Mouse (Mus musculus): ENCODE measurements at regions not wholly inside any gene's neighbourhood (a gene's known extent, or its start where the extent isn't known, plus 50 kb on each side); places are given as distances from the start of the nearest gene placed in this dataset.

GRCm38 (mm10) chr15:88451241-88451640 lies 148.9 kb upstream of the Zdhhc25 start:
- Histone ChIP-seq H3K36me3 (ENCODE audit: insufficient read depth, low read length) (no peaks in the 10 kb centered on the region), H3K4me1 (replicated peaks; ENCODE audit: insufficient read depth, low read length) (no peaks in the 10 kb centered on the region), H3K4me3 (replicated peaks; ENCODE audit: low read depth, low read length) (no peak overlapping the region), H3K27ac (no peak overlapping the region), H3K4me2 (ENCODE audit: low read length) (no peak overlapping the region), H3K9me3 (replicated peaks; ENCODE audit: low read length) (no peaks in the 10 kb centered on the region), H3K9ac (ENCODE audit: low read depth, low read length) (no peak overlapping the region), H3K27me3 (ENCODE audit: insufficient read depth, low read length) (no peaks in the 10 kb centered on the region)
- WGBS = 92% methylated on average over 6 of the region's 6 CpGs
- ATAC-seq (replicated peaks; ENCODE audit: low FRiP score, low read depth) (no peak), DNase-seq (ENCODE audit: low spot score) (no peak)
- no peak for TF ChIP-seq CTCF (IDR thresholded peaks at IDR 0.05; ENCODE audit: low read depth)

- Histone ChIP-seq H3K4me3 (replicated peaks; ENCODE audit: low read depth, low read length) (no peak overlapping the region), H3K9ac (ENCODE audit: low read depth, low read length) (no peak overlapping the region), H3K9me3 (replicated peaks; ENCODE audit: low read length) (no peaks in the 10 kb centered on the region), H3K4me1 (replicated peaks; ENCODE audit: insufficient read depth, low read length) (no peaks in the 10 kb centered on the region), H3K36me3 (ENCODE audit: insufficient read depth, low read length) (no peaks in the 10 kb centered on the region), H3K4me2 (ENCODE audit: low read length) (no peak overlapping the region), H3K27ac (no peak overlapping the region), H3K27me3 (ENCODE audit: insufficient read depth, low read length) (no peaks in the 10 kb centered on the region; the same call in 1 of the 2 replicates)
- ATAC-seq (replicated peaks; ENCODE audit: low FRiP score, low read depth) (0 out of 2 replicates have a peak, but pooled peaks have one; percentile 52), DNase-seq (ENCODE audit: low spot score) (peak; percentile 31)
- 32% methylated on average over 12 of the region's 12 CpGs for WGBS
- TF ChIP-seq CTCF (IDR thresholded peaks at IDR 0.05; ENCODE audit: low read depth) = no peak
Observed at GRCm38 (mm10) chr15:88468107-88468506, 132.0 kb upstream of the Zdhhc25 start.

- WGBS = 32% methylated on average over 2 of the region's 2 CpGs
- H3K4me1 ChIP-seq (replicated peaks; ENCODE audit: insufficient read depth, low read length) = no peaks in the 10 kb centered on the region
- ATAC-seq (replicated peaks; ENCODE audit: low FRiP score, low read depth) = no peak
Observed at GRCm38 (mm10) chr15:88468810-88469209, 131.3 kb upstream of the Zdhhc25 start.

GRCm38 (mm10) chr15:88469508-88470455 lies 130.3 kb upstream of the Zdhhc25 start:
- no peak for DNase-seq (ENCODE audit: low spot score)

More at GRCm38 (mm10) chr15:88468810-88469209, 131.3 kb upstream of the Zdhhc25 start:
- peak; percentile 71 for TF ChIP-seq CTCF (IDR thresholded peaks at IDR 0.05; ENCODE audit: low read depth)
- Histone ChIP-seq H3K4me2 (ENCODE audit: low read length) (no peak overlapping the region), H3K36me3 (ENCODE audit: insufficient read depth, low read length) (no peaks in the 10 kb centered on the region), H3K27ac (no peak overlapping the region), H3K9ac (ENCODE audit: low read depth, low read length) (no peak overlapping the region), H3K27me3 (ENCODE audit: insufficient read depth, low read length) (no peaks in the 10 kb centered on the region; the same call in 1 of the 2 replicates), H3K4me3 (replicated peaks; ENCODE audit: low read depth, low read length) (no peak overlapping the region), H3K9me3 (replicated peaks; ENCODE audit: low read length) (no peaks in the 10 kb centered on the region)
- DNase-seq (ENCODE audit: low spot score) = peak; percentile 54

GRCm38 (mm10) chr15:88472351-88473100 lies 127.6 kb upstream of the Zdhhc25 start:
- Histone ChIP-seq H3K9me3 (replicated peaks; ENCODE audit: low read length) (no peaks in the 10 kb centered on the region), H3K4me3 (replicated peaks; ENCODE audit: low read depth, low read length) (no peak overlapping the region), H3K36me3 (ENCODE audit: insufficient read depth, low read length) (no peaks in the 10 kb centered on the region), H3K27ac (no peak overlapping the region), H3K4me1 (replicated peaks; ENCODE audit: insufficient read depth, low read length) (no peaks in the 10 kb centered on the region), H3K27me3 (ENCODE audit: insufficient read depth, low read length) (no peaks in the 10 kb centered on the region), H3K9ac (ENCODE audit: low read depth, low read length) (no peak overlapping the region), H3K4me2 (ENCODE audit: low read length) (no peak overlapping the region)
- 61% methylated on average over 18 of the region's 18 CpGs for WGBS
- DNase-seq (ENCODE audit: low spot score) = no peak
- no peak for TF ChIP-seq CTCF (IDR thresholded peaks at IDR 0.05; ENCODE audit: low read depth)
- ATAC-seq (replicated peaks; ENCODE audit: low FRiP score, low read depth) = no peak

More at GRCm38 (mm10) chr15:88469508-88470455, 130.3 kb upstream of the Zdhhc25 start:
- Histone ChIP-seq H3K27me3 (ENCODE audit: insufficient read depth, low read length) (no peaks in the 10 kb centered on the region; the same call in 1 of the 2 replicates), H3K9ac (ENCODE audit: low read depth, low read length) (no peak overlapping the region), H3K4me2 (ENCODE audit: low read length) (no peak overlapping the region), H3K36me3 (ENCODE audit: insufficient read depth, low read length) (no peaks in the 10 kb centered on the region), H3K4me1 (replicated peaks; ENCODE audit: insufficient read depth, low read length) (no peaks in the 10 kb centered on the region), H3K9me3 (replicated peaks; ENCODE audit: low read length) (no peaks in the 10 kb centered on the region), H3K4me3 (replicated peaks; ENCODE audit: low read depth, low read length) (no peak overlapping the region), H3K27ac (no peak overlapping the region)
- no peak for TF ChIP-seq CTCF (IDR thresholded peaks at IDR 0.05; ENCODE audit: low read depth)
- no peak for ATAC-seq (replicated peaks; ENCODE audit: low FRiP score, low read depth)
- 76% methylated on average over 15 of the region's 15 CpGs for WGBS

GRCm38 (mm10) chr15:88473221-88473620 lies 126.9 kb upstream of the Zdhhc25 start:
- Histone ChIP-seq H3K27me3 (ENCODE audit: insufficient read depth, low read length) (no peaks in the 10 kb centered on the region), H3K4me1 (replicated peaks; ENCODE audit: insufficient read depth, low read length) (no peaks in the 10 kb centered on the region), H3K4me3 (replicated peaks; ENCODE audit: low read depth, low read length) (no peak overlapping the region), H3K27ac (no peak overlapping the region), H3K9me3 (replicated peaks; ENCODE audit: low read length) (no peaks in the 10 kb centered on the region), H3K36me3 (ENCODE audit: insufficient read depth, low read length) (no peaks in the 10 kb centered on the region), H3K4me2 (ENCODE audit: low read length) (no peak overlapping the region), H3K9ac (ENCODE audit: low read depth, low read length) (no peak overlapping the region)
- no peak for ATAC-seq (replicated peaks; ENCODE audit: low FRiP score, low read depth)
- TF ChIP-seq CTCF (IDR thresholded peaks at IDR 0.05; ENCODE audit: low read depth) = no peak
- 62% methylated on average over 5 of the region's 5 CpGs for WGBS
- DNase-seq (ENCODE audit: low spot score) = no peak
